Mouse (Mus musculus) left cerebral cortex, postnatal 36 days (tissue): ENCODE data around the gene Ccer1. TPM values are rescaled to one million over a fixed set of nuclear protein-coding genes. Genes with fewer than 3 reads are reported as not detected.
"Not testable (repeated sequence)": the region's sequence is repeated elsewhere in the genome, so short reads cannot be mapped to it uniquely, and the experiment has no call there.

Experiments used
- DNase-seq, 2 experiments: peaks; one replicate each; pipeline ENCODE4 v3.0.0; 2021 to 2022; ENCODE audit warnings: low spot score in 2 of 2, mixed read lengths in 1 of 2
- intact Hi-C: fragments of 180-260 bp; cut with DNase I; formaldehyde crosslinking; loops from one replicate; pipeline ENCODE4 v1.15.1; 2025
- total RNA-seq, 2 experiments: library from RNA; stranded (reverse); gene quantifications; 2 replicates each; pipeline ENCODE4 v1.2.3; 2021

The Ccer1 gene
- total RNA-seq, 2 experiments from 2014 or later: not detected

DNA sequence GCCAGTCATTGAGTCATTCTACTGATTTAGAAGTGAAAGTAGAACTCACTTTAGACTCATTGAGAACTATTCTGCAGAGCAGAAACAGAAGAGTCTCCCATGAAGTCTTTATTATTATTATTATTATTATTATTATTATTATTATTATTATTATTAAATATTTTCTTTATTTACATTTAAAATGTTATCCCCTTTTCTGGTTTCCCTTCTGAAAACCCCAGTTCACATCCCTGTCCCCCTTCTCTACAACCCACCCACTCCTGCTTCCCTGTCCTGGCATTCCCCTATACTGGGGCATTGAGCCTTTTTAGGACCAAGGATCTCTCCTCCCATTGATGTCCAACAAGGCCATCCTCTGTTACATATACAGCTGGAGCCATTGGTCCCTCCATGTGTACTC lies 33.8 kb downstream of the Ccer1 start, which contains the start of gene C030005K15Rik:
TSS of gene C030005K15Rik (minus strand) at position 101 of the 400 bp plus-strand sequence.
- intact Hi-C loops, DNase-seq: not testable (repeated sequence)

Other genes with a start within 250 kb of the Ccer1 start
- gene Dcn, start 213.4 kb upstream of the Ccer1 start, total RNA-seq: 10 to 100 TPM; 14.1 to 17.6 TPM
- 1 to 10 TPM; 1.5 to 2.3 TPM for gene Lum, start 127.9 kb upstream of the Ccer1 start, total RNA-seq
- not detected for gene Kera, start 86.2 kb upstream of the Ccer1 start, total RNA-seq
- under 1 TPM in 1 of 2 experiments, not detected in 1; 0.17 TPM for gene Epyc, start 49.0 kb upstream of the Ccer1 start, total RNA-seq
- gene C030005K15Rik, start 33.7 kb downstream of the Ccer1 start, total RNA-seq: under 1 TPM in 1 of 2 experiments, not detected in 1; 0.48 TPM